Comparison of ENCODE assay signal across 18 mouse cellular contexts in the genomic region with DNA sequence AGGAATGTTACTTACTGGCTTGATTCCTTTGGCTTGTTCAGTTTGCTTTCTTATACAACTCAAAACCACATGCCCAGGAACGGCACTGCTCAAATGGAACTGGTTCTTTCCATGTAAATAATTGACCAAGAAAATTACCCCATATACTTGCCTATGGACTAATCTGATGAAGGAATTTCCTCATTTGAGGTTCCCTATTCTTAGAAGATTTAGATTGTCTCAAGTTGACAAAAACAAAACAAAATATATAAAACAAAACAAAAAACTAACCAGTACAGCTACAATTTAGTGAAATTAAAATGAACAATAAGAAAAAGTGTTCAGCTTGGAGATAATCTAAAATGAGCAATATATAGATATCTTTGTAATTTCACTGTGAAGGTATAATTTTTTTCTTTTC.
DNase-seq lines count a peak whose midpoint lies in the region; TF ChIP-seq lines count a peak whose summit lies in the region.
"Had no signal": no experiment of that assay in that cellular context is flagged by ENCODE, and none has a peak within 500 bp of the region (broad histone marks: within the 10 kb centered on the region; RNA-seq: fewer than 3 reads in every experiment).

No protein-coding gene starts in this region.

- no peaks in the 10 kb centered on the region for H3K79me2 ChIP-seq in MEL (ENCODE audit: control insufficient read depth, insufficient read depth, low read length, poor library complexity)

- no peak overlapping the region for H3K9ac ChIP-seq in MEL (ENCODE audit: control insufficient read depth, low read depth, low read length, poor library complexity, severe bottlenecking)

- H3K9me3 ChIP-seq in MEL (replicated peaks; ENCODE audit: insufficient read depth, low read length): no peaks in the 10 kb centered on the region
- H3K9me3 ChIP-seq: G1E had no signal

- peak in 1 of 2 experiments; percentile 60; a peak in 1 of 4 replicates for TF ChIP-seq EP300 in MEL (IDR thresholded peaks at IDR 0.05; ENCODE audit: low read depth in 1 of 2, low read length in 2 of 2)

- no peak for TF ChIP-seq POLR2A in MEL (IDR thresholded peaks at IDR 0.05; ENCODE audit: control insufficient read depth in 1 of 2, insufficient read depth in 1 of 2, low read depth in 1 of 2, low read length in 2 of 2, poor library complexity in 1 of 2)

- H3K36me3 ChIP-seq in MEL (ENCODE audit: control insufficient read depth in 1 of 2, insufficient read depth in 2 of 2, low read length in 2 of 2): peaks cover 0 to 3% of the 10 kb centered on the region in 2 experiments; a peak in 2 of 4 replicates
- H3K36me3 ChIP-seq: G1E had no signal

- no peak for TF ChIP-seq RAD21 in MEL (IDR thresholded peaks at IDR 0.05; ENCODE audit: low read depth, low read length)

- H3K4me3 ChIP-seq in MEL (ENCODE audit: control insufficient read depth in 1 of 2, insufficient read depth in 1 of 2, low read depth in 2 of 2, low read length in 2 of 2): no peak overlapping the region

- no peak overlapping the region for H3K27ac ChIP-seq in MEL (ENCODE audit: control insufficient read depth, low read depth, low read length)

- DNase-seq in MEL (ENCODE audit: low read depth, low spot score): peak; percentile 55
- DNase-seq in MEL-GATA-1-ER (ENCODE audit: extremely low read depth, low read depth): peak; percentile 8
- DNase-seq in lung, postnatal 14 days: no peak
- no peak for DNase-seq in natural killer cell, adult 2 months (ENCODE audit: low spot score in 2 of 2)
- DNase-seq: adrenal gland, adult 2 months; adrenal gland, adult 8-10 months; adrenal gland, postnatal 10 days; adrenal gland, postnatal 14 days; adrenal gland, postnatal 25 days; adrenal gland, postnatal 36 days; B cell, adult 2 months; cerebellum, adult 11 months; cerebellum, adult 11-12 months; cerebellum, adult 18-20 months; cerebellum, adult 2 months; cerebellum, adult 8-10 months had no signal

- H3K27me3 ChIP-seq in MEL (ENCODE audit: control insufficient read depth in 1 of 2, insufficient read depth in 2 of 2, low read length in 2 of 2): no peaks in the 10 kb centered on the region
- H3K27me3 ChIP-seq: CH12.LX had no signal

- no peaks in the 10 kb centered on the region; a peak in 1 of 4 replicates for H3K4me1 ChIP-seq in MEL (ENCODE audit: control insufficient read depth in 1 of 2, insufficient read depth in 2 of 2, low read length in 2 of 2)

- TF ChIP-seq CTCF in MEL (IDR thresholded peaks at IDR 0.05 in 2 of 3, conservative IDR thresholded peaks at IDR 0.05 in 1 of 3; ENCODE audit: control insufficient read depth in 1 of 3, insufficient read depth in 1 of 3, low read depth in 2 of 3, low read length in 3 of 3, poor library complexity in 1 of 3, severe bottlenecking in 1 of 3): no peak

TF ChIP-seq in MEL, 35 proteins besides CTCF, POLR2A, EP300 and RAD21:
- TF ChIP-seq GATA1 (IDR thresholded peaks at IDR 0.05; ENCODE audit: low read depth, low read length): peak; percentile 54
- TF ChIP-seq USF2 (IDR thresholded peaks at IDR 0.05; ENCODE audit: borderline replicate concordance in 1 of 2, insufficient read depth in 1 of 2, low read depth in 1 of 2, low read length in 2 of 2): no peak

Comparison
In these comparisons a context has a peak if more than half of its experiments do, and no peak if none do; other contexts are left out.
1. DNase-seq: peak in MEL (single experiment) and MEL-GATA-1-ER (single experiment); none in lung, postnatal 14 days (single experiment) and natural killer cell, adult 2 months (0 of 2).